Mouse (Mus musculus) stomach, embryonic 15.5 days (tissue): Measurements from ENCODE around the gene Cacng6. TPM values are rescaled to one million over a fixed set of nuclear protein-coding genes. Genes with fewer than 3 reads are reported as not detected.

Experiments used
- ATAC-seq: fragments of 200-750 bp; cut with Nextera tagmentation; 2 replicates; pipeline ENCODE4 v1.8.0; 2017; ENCODE audit warnings: low read depth, moderate number of reproducible peaks, moderate TSS enrichment; ENCODE audit not compliant: insufficient read depth, low FRiP score
- H3K27ac ChIP-seq: fragments of 300-500 bp; sonication (generic); 2 replicates; pipeline ENCODE4 v1.5.1; 2015; ENCODE audit warnings: mild to moderate bottlenecking, inconsistent platforms
- H3K27me3 ChIP-seq: fragments of 300-500 bp; sonication (generic); replicated peaks from 2 replicates; pipeline ENCODE4 v1.6.1; 2015; ENCODE audit warnings: inconsistent platforms
- H3K36me3 ChIP-seq: fragments of 300-500 bp; sonication (generic); 2 replicates; pipeline ENCODE4 v1.6.1; 2015; ENCODE audit warnings: inconsistent platforms
- H3K4me1 ChIP-seq: fragments of 300-500 bp; sonication (generic); 2 replicates; pipeline ENCODE4 v1.6.1; 2015; ENCODE audit warnings: inconsistent platforms
- H3K4me2 ChIP-seq: fragments of 300-500 bp; sonication (generic); 2 replicates; pipeline ENCODE4 v1.6.1; 2015; ENCODE audit warnings: mild to moderate bottlenecking, inconsistent platforms
- H3K4me3 ChIP-seq: fragments of 300-500 bp; sonication (generic); replicated peaks from 2 replicates; pipeline ENCODE4 v1.5.1; 2015; ENCODE audit warnings: inconsistent platforms
- H3K9ac ChIP-seq: fragments of 300-500 bp; sonication (generic); 2 replicates; pipeline ENCODE4 v1.6.1; 2015; ENCODE audit warnings: inconsistent platforms
- H3K9me3 ChIP-seq: fragments of 300-500 bp; sonication (generic); 2 replicates; pipeline ENCODE4 v1.6.1; 2016; ENCODE audit warnings: inconsistent platforms
- WGBS: fragments of 180-500 bp; shearing (Covaris S2); methylation state at CpG from one replicate; pipeline ENCODE4 v1.1.7; 2015; 5-methylcytosine and 5-hydroxymethylcytosine counted together
- polyA plus RNA-seq: library from polyadenylated mRNA; unstranded; fragments of >200 nt; fragmentation: Nextera tagmentation; extraction: Ambion mirVana; gene quantifications from 2 replicates; pipeline ENCODE4 v1.2.1, GENCODE M21; 2015

The Cacng6 gene
- polyA plus RNA-seq, 1 experiment from 2014 or later: 0.36 TPM

DNA sequence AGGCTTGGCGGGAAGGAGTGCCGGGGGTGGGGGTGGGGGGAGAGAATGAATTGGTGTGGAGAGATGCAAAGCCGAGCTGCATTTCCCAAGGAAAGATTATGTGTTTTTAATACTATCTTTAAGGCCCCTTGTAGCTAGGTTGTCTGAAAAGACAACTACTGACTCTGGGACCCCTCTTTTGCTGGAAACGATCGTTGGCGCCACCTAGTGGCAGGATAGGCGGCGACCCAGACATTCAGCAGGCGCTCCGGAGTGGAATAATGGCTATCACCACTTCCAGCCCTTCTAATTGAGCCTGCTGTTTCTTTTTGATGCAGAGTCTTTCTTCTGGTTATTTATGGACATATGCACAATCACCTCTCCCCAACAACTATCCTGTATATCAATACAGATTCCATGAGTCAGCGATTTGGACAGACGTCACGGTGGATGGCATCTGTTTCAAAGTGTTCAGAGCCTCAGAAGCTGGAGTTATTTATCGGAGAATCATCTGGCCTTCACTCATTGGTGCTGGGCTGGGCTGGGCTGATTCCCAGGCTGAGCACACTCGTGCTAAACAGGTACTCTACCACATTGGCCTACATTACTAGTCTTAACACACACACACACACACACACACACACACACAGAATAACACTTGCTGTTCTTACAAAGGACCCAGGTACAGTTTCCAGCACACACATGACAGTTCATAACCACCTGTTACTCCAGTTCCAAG is 24.9 kb downstream of the Cacng6 start:
- WGBS: 19% methylated on average over 15 of the region's 15 CpGs
- ATAC-seq: peak; percentile 50; the same call in 1 of the 2 replicates

DNA sequence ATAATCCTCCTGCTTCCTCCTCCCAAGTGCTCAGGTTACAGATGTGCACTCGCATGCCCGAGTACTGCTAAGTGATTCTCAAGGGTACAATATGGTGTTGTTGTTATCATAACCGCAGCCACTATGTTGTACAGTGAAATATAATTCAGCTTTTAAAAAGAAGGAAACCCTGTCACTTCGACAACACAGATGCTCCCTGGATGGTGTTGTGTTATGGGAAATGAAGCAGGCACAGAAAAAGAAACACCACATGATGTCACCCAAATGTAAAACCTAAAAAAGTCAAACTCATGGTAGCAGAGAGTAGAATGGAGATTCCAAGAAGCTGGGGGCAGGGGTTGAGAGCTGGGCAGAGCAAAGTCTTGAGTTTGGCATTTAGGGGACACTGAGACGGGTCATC is 26.7 kb downstream of the Cacng6 start:
- H3K9me3 ChIP-seq: no peaks in the 10 kb centered on the region
- ATAC-seq: no peak
- no peaks in the 10 kb centered on the region for H3K27me3 ChIP-seq
- H3K36me3 ChIP-seq: no peaks in the 10 kb centered on the region
- no peak overlapping the region for H3K9ac ChIP-seq
- WGBS: 56% methylated on average over 5 of the region's 5 CpGs
- H3K4me1 ChIP-seq: no peaks in the 10 kb centered on the region
- H3K4me3 ChIP-seq: no peak overlapping the region
- no peak overlapping the region for H3K4me2 ChIP-seq
- H3K27ac ChIP-seq: no peak overlapping the region

More for the DNA sequence above, 24.9 kb downstream of the Cacng6 start:
- Histone ChIP-seq H3K27ac (no peak overlapping the region), H3K27me3 (no peaks in the 10 kb centered on the region), H3K4me2 (no peak overlapping the region), H3K9ac (no peak overlapping the region), H3K4me3 (no peak overlapping the region), H3K4me1 (no peaks in the 10 kb centered on the region), H3K9me3 (no peaks in the 10 kb centered on the region), H3K36me3 (no peaks in the 10 kb centered on the region)

DNA sequence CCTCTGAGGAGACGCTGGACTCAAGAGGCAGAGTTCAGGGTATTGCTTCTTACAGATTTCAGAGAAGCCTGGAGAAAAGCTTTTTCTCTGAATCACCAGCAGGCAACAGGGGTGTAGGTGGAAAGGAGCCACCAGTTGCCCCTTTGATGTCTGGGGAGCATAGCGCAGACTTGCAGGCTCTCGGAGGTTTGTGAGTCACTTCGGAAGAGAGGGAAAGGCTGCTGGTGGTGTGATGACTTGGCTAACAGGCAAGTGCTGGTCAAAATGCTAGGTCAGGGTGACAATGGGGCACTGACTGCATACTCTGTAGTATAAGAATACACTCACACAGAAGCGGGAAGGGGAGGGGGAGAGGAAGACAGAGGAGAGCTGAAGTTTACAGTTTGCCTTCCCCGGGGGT is 27.2 kb downstream of the Cacng6 start:
- no peak overlapping the region for H3K4me2 ChIP-seq
- no peaks in the 10 kb centered on the region for H3K27me3 ChIP-seq
- no peak overlapping the region for H3K9ac ChIP-seq
- no peaks in the 10 kb centered on the region for H3K36me3 ChIP-seq
- no peak overlapping the region for H3K27ac ChIP-seq
- 21% methylated on average over 6 of the region's 6 CpGs for WGBS
- H3K4me3 ChIP-seq: no peak overlapping the region
- no peaks in the 10 kb centered on the region for H3K9me3 ChIP-seq
- no peak for ATAC-seq
- no peaks in the 10 kb centered on the region for H3K4me1 ChIP-seq

DNA sequence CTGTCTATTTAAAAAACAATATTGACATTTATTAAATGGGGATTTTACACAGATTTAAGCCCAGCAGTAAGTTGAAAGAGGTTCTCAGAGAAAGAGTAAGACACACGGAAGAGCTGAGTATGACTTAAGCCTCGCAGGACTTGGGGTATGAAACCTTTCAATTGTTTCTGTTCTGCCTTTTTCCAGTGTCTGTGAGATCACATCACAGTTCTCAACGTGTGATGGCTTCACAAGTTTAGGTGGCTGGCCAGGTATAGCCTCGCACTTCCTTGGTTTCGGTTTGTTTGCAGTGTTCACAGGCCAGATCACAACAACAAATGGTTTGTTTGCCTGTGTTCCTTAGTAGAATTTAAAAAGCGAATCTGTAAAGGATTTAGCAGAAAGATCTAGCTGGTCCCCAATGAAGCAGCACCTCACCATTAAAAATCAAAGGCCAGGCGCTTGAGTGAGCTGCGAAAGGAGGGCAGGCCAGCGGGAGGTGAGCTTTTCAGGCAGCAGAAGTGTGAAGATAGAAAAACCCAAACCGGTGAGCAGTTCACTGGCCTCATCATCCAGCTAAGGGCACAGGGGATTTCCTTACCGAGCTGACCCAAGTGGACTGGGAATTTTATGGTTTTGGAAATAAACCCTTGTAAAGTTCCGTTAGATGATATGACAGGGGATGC is 29.0 kb downstream of the Cacng6 start:
- H3K4me3 ChIP-seq: no peak overlapping the region
- H3K36me3 ChIP-seq: no peaks in the 10 kb centered on the region
- no peak overlapping the region for H3K9ac ChIP-seq
- H3K27me3 ChIP-seq: no peaks in the 10 kb centered on the region
- no peaks in the 10 kb centered on the region for H3K9me3 ChIP-seq
- no peak overlapping the region for H3K27ac ChIP-seq
- no peaks in the 10 kb centered on the region for H3K4me1 ChIP-seq
- H3K4me2 ChIP-seq: no peak overlapping the region
- ATAC-seq: no peak
- 48% methylated on average over 12 of the region's 12 CpGs for WGBS

DNA sequence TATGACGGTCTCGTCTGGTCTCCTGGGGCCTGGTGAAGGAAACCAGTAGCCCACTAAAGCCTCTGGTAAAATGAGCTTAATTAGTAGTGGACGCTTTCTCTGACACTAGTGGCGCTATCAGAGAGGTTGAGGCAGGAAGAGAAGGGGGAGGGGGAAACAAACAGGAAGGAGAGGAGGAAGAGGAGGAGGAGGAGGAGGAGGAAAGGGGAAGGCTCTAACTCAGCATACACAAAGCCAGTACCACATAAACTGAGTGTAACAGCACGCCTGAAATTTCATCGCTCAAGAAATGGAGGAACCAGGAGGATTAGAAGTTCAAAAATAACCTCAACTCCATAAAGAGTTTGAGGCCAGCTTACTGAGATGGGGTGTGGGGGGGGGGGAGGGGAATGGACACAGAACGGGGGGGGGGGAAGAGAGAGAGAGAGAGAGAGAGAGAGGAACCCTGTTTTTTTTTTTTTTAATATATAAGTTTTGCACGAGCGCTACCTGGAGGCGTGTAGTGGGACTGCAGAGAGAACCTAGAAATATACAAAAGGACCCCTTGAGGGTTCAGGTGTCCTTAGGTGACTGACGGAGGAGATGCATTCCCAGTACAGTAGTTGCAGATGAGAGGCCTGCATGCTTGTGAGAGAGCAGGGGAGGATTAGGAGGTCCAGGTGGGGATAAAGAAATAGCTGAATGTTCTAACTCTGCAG is 29.6 kb downstream of the Cacng6 start:
- 55% methylated on average over 10 of the region's 11 CpGs for WGBS
- Histone ChIP-seq H3K27ac (no peak overlapping the region), H3K4me2 (no peak overlapping the region), H3K4me3 (no peak overlapping the region), H3K27me3 (no peaks in the 10 kb centered on the region), H3K4me1 (no peaks in the 10 kb centered on the region), H3K9ac (no peak overlapping the region), H3K9me3 (no peaks in the 10 kb centered on the region), H3K36me3 (no peaks in the 10 kb centered on the region)
- no peak for ATAC-seq

DNA sequence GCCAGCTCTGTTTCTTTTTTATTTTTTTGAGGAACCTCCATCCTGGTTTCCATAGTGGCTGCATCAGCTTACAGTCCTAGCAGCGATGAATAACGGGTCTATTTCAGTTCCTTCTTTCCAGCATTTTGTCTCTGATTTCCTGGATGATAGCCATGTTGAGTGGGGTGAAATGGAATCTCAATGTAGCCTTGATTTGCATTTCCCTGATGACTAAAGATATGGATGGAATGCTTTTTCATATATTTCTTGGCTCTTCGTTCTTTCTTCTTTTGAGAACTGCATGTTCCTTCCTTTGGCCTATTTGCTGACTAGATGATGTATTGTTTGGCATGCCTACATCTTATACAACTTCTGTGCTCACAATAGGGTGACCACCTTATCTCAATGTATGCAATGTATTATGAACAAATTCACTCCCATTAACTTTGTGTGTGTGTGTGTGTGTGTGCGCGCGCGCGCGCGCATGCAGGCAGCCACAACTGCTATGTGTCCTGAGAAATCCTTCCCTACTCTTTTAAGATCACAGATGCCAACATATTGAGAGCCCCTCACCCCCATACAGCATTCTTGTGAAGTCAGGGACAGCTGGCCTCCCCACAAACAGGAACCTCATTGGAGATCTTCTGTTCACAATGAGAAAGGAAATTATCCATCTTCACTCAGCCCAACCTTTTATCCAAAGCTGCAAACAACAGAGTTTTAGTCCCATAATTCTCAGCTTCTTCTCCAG is 33.3 kb downstream of the Cacng6 start:
- 90% methylated on average over 10 of the region's 10 CpGs for WGBS
- Histone ChIP-seq H3K36me3 (no peaks in the 10 kb centered on the region), H3K9me3 (no peaks in the 10 kb centered on the region), H3K9ac (no peak overlapping the region), H3K4me1 (no peaks in the 10 kb centered on the region), H3K4me2 (no peak overlapping the region), H3K27ac (no peak overlapping the region), H3K4me3 (no peak overlapping the region), H3K27me3 (no peaks in the 10 kb centered on the region)
- ATAC-seq: no peak

DNA sequence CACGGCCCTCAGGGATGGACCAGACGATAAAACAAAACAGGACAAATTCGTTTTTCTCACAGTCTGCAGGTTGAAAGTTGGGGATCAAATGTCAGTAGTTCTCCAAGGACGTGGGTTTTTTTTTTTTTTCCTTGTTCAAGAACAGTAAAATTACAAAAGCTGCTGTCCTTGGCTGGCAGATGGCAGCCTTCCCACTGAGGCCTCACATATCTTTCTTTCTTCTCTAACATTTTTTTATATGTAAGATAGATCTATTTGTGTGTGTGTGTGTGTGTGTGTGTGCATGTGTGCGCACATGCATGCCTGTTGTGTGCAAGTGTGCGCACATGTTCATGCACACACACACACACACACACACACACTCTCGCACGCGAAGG is 33.8 kb downstream of the Cacng6 start:
- H3K9me3 ChIP-seq: no peaks in the 10 kb centered on the region
- no peak overlapping the region for H3K4me3 ChIP-seq
- H3K36me3 ChIP-seq: no peaks in the 10 kb centered on the region
- no peak for ATAC-seq
- H3K4me1 ChIP-seq: no peaks in the 10 kb centered on the region
- H3K27me3 ChIP-seq: no peaks in the 10 kb centered on the region
- H3K4me2 ChIP-seq: no peak overlapping the region
- no peak overlapping the region for H3K27ac ChIP-seq
- no peak overlapping the region for H3K9ac ChIP-seq
- WGBS: 65% methylated on average over 9 of the region's 9 CpGs

DNA sequence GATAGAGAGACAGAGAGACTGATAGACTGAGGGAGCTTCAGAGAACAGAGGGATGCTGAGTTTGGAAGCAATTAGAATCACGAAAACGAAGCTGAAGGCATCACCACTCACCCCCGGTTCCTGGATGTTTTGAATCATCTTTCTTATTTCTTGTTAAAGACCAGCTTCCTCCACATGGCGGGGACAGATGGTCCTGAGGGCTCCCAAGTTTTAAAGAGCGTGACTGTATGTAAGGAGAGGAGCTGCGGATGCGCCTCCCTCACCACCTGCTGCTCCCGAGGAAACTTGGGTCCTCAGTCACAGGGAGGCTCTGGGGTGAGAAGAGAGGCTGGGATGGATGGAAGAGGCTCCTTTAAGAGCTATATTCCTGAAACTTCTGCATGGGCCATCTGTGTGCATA is 36.3 kb downstream of the Cacng6 start:
- no peak for ATAC-seq
- no peak overlapping the region for H3K4me2 ChIP-seq
- H3K4me1 ChIP-seq: no peaks in the 10 kb centered on the region
- 82% methylated on average over 8 of the region's 8 CpGs for WGBS
- H3K27ac ChIP-seq: no peak overlapping the region
- no peak overlapping the region for H3K4me3 ChIP-seq
- no peaks in the 10 kb centered on the region for H3K9me3 ChIP-seq
- H3K9ac ChIP-seq: no peak overlapping the region
- no peaks in the 10 kb centered on the region for H3K27me3 ChIP-seq
- no peaks in the 10 kb centered on the region for H3K36me3 ChIP-seq

DNA sequence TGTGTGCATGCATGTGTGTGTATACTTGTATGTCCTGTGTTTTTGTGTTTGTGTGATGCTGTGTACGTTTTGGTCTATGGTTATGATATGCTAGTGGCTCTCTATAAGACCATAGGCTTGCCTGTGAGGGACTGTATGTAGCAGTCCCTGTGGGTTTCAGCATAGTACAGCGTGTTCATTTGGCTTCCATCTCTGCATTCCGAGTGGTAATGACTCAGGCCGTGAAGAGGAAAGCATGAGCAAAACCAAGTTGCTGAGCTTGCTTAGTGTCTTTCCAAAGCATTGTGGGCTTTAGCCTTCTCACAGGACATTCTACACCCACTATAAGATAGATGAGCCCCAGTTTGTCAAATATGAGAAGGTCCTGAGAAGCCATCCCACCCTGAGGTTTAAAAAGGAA is 39.3 kb downstream of the Cacng6 start:
- no peaks in the 10 kb centered on the region for H3K27me3 ChIP-seq
- no peaks in the 10 kb centered on the region for H3K4me1 ChIP-seq
- H3K27ac ChIP-seq: no peak overlapping the region
- H3K4me2 ChIP-seq: no peak overlapping the region
- H3K9me3 ChIP-seq: no peaks in the 10 kb centered on the region
- H3K4me3 ChIP-seq: no peak overlapping the region
- no peaks in the 10 kb centered on the region for H3K36me3 ChIP-seq
- H3K9ac ChIP-seq: no peak overlapping the region
- no peak for ATAC-seq
- WGBS: 82% methylated on average over 4 of the region's 4 CpGs

DNA sequence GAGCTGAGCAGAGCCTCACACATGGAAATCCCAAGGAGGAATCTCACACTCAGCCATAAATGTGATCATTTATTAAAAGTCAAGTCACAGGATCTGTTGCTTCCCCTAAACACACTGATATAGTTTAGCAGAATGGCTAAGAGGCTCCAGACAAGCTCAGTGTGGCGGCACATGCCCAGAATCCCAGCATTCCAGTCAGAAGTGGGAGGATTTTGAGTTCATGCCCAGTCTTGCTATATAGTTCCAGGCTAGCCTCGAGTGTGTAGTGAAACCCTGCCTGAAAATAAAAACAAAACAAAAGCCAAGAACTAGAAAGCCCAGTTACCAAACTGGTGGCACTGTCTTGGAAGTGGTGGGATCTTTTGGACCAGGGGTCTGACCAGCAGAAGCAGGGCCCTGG is 44.6 kb downstream of the Cacng6 start:
- 57% methylated on average over 2 of the region's 2 CpGs for WGBS
- Histone ChIP-seq H3K36me3 (no peaks in the 10 kb centered on the region), H3K4me2 (no peak overlapping the region), H3K27ac (no peak overlapping the region), H3K4me1 (no peaks in the 10 kb centered on the region), H3K9ac (no peak overlapping the region), H3K27me3 (no peaks in the 10 kb centered on the region), H3K4me3 (no peak overlapping the region), H3K9me3 (no peaks in the 10 kb centered on the region)
- no peak for ATAC-seq

DNA sequence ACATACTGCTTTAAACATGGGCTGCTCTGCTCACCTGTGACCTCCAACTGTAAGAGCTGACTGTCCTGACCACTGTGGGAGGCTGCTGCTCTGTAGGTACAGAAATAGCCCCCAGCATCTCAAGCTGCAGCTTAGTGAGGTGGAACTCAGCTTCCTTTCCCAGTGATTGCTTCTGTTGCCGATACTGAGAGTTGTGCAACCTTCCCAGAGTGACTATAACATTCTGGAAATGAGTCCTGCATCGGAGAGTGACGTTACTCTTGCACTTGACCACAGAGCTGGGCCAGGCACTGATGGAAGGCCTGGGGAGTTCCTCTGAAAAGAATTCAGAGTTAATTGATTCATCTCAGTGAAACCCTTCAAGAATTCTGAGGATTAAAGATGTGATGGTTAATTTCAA is 48.8 kb downstream of the Cacng6 start:
- no peak for ATAC-seq
- no peak overlapping the region for H3K4me3 ChIP-seq
- H3K9me3 ChIP-seq: no peaks in the 10 kb centered on the region
- no peaks in the 10 kb centered on the region for H3K27me3 ChIP-seq
- no peaks in the 10 kb centered on the region for H3K4me1 ChIP-seq
- H3K27ac ChIP-seq: no peak overlapping the region
- WGBS: 81% methylated on average over 3 of the region's 3 CpGs
- H3K9ac ChIP-seq: no peak overlapping the region
- H3K4me2 ChIP-seq: no peak overlapping the region
- H3K36me3 ChIP-seq: no peaks in the 10 kb centered on the region
